Mouse (Mus musculus) c-Kit-positive CD71-negative TER-119-negative erythroid progenitor cells, embryonic 14.5 days (primary cell): ENCODE measurements at regions not wholly inside any gene's neighbourhood (a gene's known extent, or its start where the extent isn't known, plus 50 kb on each side); places are given as distances from the start of the nearest gene placed in this dataset.

Experiments used
- DNase-seq: peaks from one replicate; pipeline ENCODE4 v3.0.0-alpha.2; 2013; ENCODE audit warnings: low read depth

GRCm38 (mm10) chr16:92920947-92921346, 95.0 kb upstream of the Runx1 start:
- no peak for DNase-seq

- no peak for DNase-seq
Measured at GRCm38 (mm10) chr16:92917356-92917755, 91.4 kb upstream of the Runx1 start.

GRCm38 (mm10) chr16:92915651-92916050, 89.7 kb upstream of the Runx1 start:
- no peak for DNase-seq

GRCm38 (mm10) chr16:92906873-92907272, 80.9 kb upstream of the Runx1 start:
- DNase-seq, result no peak

GRCm38 (mm10) chr16:92905626-92906025, 79.7 kb upstream of the Runx1 start:
- DNase-seq, result no peak

GRCm38 (mm10) chr16:92903892-92904473, 78.0 kb upstream of the Runx1 start:
- peak; percentile 39 for DNase-seq

- DNase-seq, result no peak
Measured at GRCm38 (mm10) chr16:92903486-92903885, 77.5 kb upstream of the Runx1 start.

- no peak for DNase-seq
Measured at GRCm38 (mm10) chr16:92899704-92900103, 73.8 kb upstream of the Runx1 start.

- DNase-seq, result no peak
Measured at GRCm38 (mm10) chr16:92891741-92892140, 65.8 kb upstream of the Runx1 start.

GRCm38 (mm10) chr16:92890713-92891112, 64.8 kb upstream of the Runx1 start:
- DNase-seq, result no peak

GRCm38 (mm10) chr16:92889537-92889936, 63.6 kb upstream of the Runx1 start:
- DNase-seq, result no peak

GRCm38 (mm10) chr16:92886226-92886625, 60.3 kb upstream of the Runx1 start:
- DNase-seq, result no peak

GRCm38 (mm10) chr16:92883821-92884272, 57.9 kb upstream of the Runx1 start:
- DNase-seq, result peak; percentile 59

- DNase-seq, result no peak
Measured at GRCm38 (mm10) chr16:92880356-92881043, 54.6 kb upstream of the Runx1 start.

GRCm38 (mm10) chr16:92878081-92878480, 52.1 kb upstream of the Runx1 start:
- no peak for DNase-seq
